Mouse (Mus musculus) skeletal muscle tissue, adult 2 months (tissue): Measurements from ENCODE around the gene Adam12.
A peak's percentile ranks its signal among the peaks of the same experiment; 100 is the strongest.
"Not testable (repeated sequence)": the region's sequence is repeated elsewhere in the genome, so short reads cannot be mapped to it uniquely, and the experiment has no call there.

Source experiments
- DNase-seq: peaks from one replicate; pipeline ENCODE4 v3.0.0-alpha.2; 2012; ENCODE audit warnings: low read depth, low spot score

Gene Adam12

GRCm38 (mm10) chr7:133933378-133933777, 298.6 kb downstream of the Adam12 start:
- no peak for DNase-seq

GRCm38 (mm10) chr7:133931481-133931880, 300.5 kb downstream of the Adam12 start:
- DNase-seq = no peak

- DNase-seq = peak; percentile 11
Measured at GRCm38 (mm10) chr7:133928981-133929380, 303.0 kb downstream of the Adam12 start.

GRCm38 (mm10) chr7:133925771-133926170, 306.2 kb downstream of the Adam12 start:
- no peak for DNase-seq

GRCm38 (mm10) chr7:133923994-133924393, 308.0 kb downstream of the Adam12 start:
- DNase-seq = no peak

GRCm38 (mm10) chr7:133921291-133921690, 310.7 kb downstream of the Adam12 start:
- DNase-seq = no peak

GRCm38 (mm10) chr7:133920724-133921123, 311.2 kb downstream of the Adam12 start:
- DNase-seq = no peak

- DNase-seq = no peak
Measured at GRCm38 (mm10) chr7:133919918-133920317, 312.0 kb downstream of the Adam12 start.

GRCm38 (mm10) chr7:133919306-133919705, 312.6 kb downstream of the Adam12 start:
- DNase-seq = no peak

GRCm38 (mm10) chr7:133916230-133916629, 315.7 kb downstream of the Adam12 start:
- DNase-seq = no peak

- DNase-seq = no peak
Measured at GRCm38 (mm10) chr7:133911881-133912280, 320.1 kb downstream of the Adam12 start.

- no peak for DNase-seq
Measured at GRCm38 (mm10) chr7:133909833-133910375, 322.0 kb downstream of the Adam12 start.

GRCm38 (mm10) chr7:133908966-133909365, 323.0 kb downstream of the Adam12 start:
- no peak for DNase-seq

GRCm38 (mm10) chr7:133899391-133899790, 332.6 kb downstream of the Adam12 start:
- no peak for DNase-seq

- no peak for DNase-seq
Measured at GRCm38 (mm10) chr7:133891796-133892195, 340.1 kb downstream of the Adam12 start.

- DNase-seq = no peak
Measured at GRCm38 (mm10) chr7:133891298-133891697, 340.6 kb downstream of the Adam12 start.

GRCm38 (mm10) chr7:133889986-133890385, 342.0 kb downstream of the Adam12 start:
- no peak for DNase-seq

GRCm38 (mm10) chr7:133888926-133889920, 342.7 kb downstream of the Adam12 start:
- peak; percentile 46 for DNase-seq

- not testable (repeated sequence) for DNase-seq
Measured at GRCm38 (mm10) chr7:133884759-133885431, 347.1 kb downstream of the Adam12 start.

GRCm38 (mm10) chr7:133879761-133880160, 352.2 kb downstream of the Adam12 start:
- DNase-seq = no peak

- DNase-seq = no peak
Measured at GRCm38 (mm10) chr7:133876646-133877342, 355.2 kb downstream of the Adam12 start.

- DNase-seq = no peak
Measured at GRCm38 (mm10) chr7:133876139-133876538, 355.8 kb downstream of the Adam12 start.
